Mouse (Mus musculus): ENCODE measurements around the gene Sult5a1.
"Not testable (repeated sequence)": the region's sequence is repeated elsewhere in the genome, so short reads cannot be mapped to it uniquely, and the experiment has no call there.

Gene Sult5a1

GRCm38 (mm10) chr8:123135406-123135805, 22.7 kb downstream of the Sult5a1 start:
- DNase-seq (ENCODE audit: low spot score in 2 of 2) = no peak

- DNase-seq (ENCODE audit: low spot score in 2 of 2) = no peak
These were observed 23.9 kb downstream of the Sult5a1 start for GRCm38 (mm10) chr8:123134149-123134713.

- DNase-seq (ENCODE audit: low spot score in 2 of 2) = no peak
These were observed 25.2 kb downstream of the Sult5a1 start for GRCm38 (mm10) chr8:123132953-123133352.

DNA sequence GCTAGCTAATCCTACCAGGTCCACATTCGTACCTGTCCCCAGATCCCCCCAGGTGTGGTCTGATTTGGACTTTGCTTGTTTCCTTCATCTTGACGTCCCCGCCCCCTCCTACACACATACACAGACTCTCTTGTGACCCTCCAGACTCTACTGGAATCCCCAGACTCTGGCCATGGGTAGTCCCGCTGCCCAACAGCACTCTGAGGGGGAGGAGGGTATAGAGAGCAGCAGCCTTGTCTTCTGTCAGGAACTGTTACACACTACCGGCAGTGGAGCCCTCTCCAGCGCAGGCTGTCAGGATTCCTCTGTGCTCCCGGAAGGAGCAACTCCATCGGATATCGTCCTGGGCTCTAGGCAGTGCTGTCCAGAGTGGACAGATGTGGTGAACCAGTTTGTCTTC, 27.1 kb downstream of the Sult5a1 start:
- no peak for DNase-seq (ENCODE audit: low spot score in 2 of 2)

DNA sequence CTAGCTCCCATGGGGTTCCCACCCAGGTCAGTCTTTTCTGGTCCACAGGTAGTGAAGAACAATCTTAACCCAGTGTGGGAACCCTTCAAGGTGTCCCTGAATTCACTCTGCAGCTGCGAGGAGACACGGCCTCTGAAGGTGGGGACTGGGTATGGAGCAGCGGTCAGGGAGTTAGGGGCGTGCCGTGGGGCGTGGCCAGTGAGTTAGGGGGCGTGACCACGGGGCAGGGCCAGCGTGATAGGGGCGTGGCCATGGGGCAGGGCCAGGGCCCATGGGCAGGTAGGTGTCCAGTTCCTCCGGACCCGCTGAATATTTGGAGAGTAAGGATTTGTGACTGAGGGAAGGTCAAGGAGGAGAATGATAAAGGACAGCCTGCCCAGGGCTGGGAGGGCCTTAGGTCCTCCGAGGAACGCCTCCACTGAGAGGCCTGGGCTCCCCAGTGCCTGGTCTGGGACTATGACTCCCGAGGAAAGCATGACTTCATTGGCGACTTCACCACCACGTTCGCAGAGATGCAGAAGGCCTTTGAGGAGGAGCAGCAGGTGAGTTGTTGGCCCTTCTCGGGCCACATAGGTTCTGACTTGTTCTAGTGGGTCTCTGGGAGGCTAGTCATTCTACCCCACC, 31.8 kb downstream of the Sult5a1 start:
- DNase-seq (ENCODE audit: low spot score in 2 of 2) = peak; percentile 35 to 58

DNA sequence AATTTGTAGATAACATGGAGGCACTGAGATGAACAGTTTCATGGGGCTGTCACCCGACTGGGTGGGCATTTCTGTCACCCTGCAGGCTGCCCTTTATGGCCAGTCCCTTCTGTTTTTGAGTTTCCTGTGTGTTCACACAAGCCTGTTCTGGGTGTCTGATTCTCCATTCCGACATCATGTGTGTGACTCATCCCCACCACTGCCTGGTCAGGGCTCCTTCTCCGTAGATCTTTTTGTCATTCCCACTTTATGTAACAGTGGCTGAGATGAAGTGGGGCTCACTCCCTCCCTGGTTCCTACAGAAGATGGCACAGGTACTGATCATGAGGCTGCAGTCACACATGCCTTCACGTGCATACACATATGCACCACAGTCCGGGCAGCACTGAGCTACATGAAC, 35.4 kb downstream of the Sult5a1 start:
- no peak for DNase-seq (ENCODE audit: low spot score in 2 of 2)

DNA sequence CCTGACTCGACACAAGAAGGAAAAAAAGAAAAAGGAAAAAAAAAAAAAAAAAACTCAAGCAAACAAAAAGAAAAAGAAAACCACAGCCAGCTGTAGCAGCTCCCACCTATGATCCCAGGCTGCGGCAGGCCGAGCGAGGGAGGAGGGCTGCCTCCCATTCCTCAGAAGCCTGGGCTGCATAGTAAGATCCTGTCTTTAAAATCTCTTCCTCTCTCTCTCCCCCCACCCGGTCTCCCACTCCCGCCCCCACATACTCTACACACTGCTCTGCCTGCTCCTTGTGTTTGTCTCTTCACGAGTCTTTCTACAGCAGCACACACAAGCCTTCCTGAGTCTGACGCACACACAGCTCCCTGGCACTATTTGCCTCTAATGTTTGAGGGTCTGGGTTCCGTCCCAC, 36.1 kb downstream of the Sult5a1 start:
- no peak for DNase-seq (ENCODE audit: low spot score in 2 of 2)

DNA sequence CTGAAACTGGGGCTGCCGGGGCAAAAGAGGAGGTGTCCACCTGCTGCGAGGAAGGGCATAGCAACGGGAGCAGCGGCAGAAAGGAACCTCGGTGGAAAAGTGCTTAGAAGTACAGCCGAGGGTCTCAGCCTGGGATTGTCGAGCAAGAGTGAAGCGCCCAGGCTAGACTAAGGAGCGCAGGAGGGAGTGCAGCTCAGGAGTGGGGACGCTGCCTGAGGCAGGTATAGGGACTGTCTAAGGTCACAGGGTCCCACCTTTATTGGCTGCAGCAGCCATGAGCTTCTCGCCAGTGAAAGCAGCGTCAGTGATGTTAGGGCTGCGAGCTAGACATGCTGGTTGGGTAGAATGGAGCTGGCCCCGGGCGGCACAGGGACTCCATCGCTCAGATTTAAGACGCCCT, 40.4 kb downstream of the Sult5a1 start:
- DNase-seq (ENCODE audit: low spot score in 2 of 2) = no peak

- no peak for DNase-seq (ENCODE audit: low spot score in 2 of 2)
These were observed 40.9 kb downstream of the Sult5a1 start, which contains the start of gene Cpne7 for GRCm38 (mm10) chr8:123117127-123117731. TSS of gene Cpne7 (plus strand) at chr8:123117374.

- DNase-seq (ENCODE audit: low spot score in 2 of 2) = no peak
These were observed 43.5 kb downstream of the Sult5a1 start for GRCm38 (mm10) chr8:123114644-123115043.

DNA sequence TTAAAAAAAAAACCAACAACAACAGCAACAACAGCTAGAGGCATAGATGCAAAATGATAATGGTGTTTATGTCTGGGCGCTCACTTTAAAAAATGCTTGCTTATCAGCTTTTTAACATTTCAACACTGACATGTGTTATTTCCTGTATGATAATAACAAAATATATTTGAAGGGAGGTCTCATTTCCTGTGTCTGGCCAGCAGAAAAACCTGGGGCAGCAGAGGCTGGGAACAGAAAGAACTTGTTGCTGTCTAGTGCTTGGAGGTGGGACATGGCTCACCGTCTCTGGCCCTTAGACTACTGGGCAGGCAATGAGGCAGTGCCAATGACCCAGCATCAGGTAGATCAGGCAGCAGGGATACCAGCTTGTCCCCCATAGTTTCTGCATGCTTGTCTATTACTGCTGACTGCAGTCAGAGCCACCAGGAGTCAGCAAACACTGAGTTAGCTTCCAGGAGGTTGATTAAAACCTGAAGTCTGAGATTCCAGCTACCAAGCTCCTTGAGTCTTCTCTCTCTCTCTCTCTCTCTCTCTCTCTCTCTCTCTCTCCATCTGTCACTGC, 44.1 kb downstream of the Sult5a1 start:
- DNase-seq (ENCODE audit: low spot score in 2 of 2) = no peak

DNA sequence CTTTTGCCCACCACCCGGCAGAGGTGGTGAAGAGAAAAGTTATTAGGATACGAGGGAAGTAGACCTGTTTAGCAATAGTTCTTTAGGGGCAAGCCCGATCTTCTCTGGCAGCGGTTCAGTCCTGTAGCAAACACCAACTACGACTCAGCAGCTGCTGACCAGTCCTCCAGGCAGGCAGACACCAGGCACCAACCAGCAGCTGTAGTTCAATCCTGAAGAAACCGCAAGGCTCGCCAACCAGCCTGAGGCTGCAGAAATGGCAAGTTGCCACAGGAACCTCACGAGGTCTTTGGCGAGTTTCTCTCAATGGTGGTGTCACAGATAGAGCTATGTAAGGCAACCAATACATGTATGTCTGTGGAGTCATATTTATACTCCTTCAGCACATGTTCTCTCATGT, 45.2 kb downstream of the Sult5a1 start:
- DNase-seq (ENCODE audit: low spot score in 2 of 2) = no peak

DNA sequence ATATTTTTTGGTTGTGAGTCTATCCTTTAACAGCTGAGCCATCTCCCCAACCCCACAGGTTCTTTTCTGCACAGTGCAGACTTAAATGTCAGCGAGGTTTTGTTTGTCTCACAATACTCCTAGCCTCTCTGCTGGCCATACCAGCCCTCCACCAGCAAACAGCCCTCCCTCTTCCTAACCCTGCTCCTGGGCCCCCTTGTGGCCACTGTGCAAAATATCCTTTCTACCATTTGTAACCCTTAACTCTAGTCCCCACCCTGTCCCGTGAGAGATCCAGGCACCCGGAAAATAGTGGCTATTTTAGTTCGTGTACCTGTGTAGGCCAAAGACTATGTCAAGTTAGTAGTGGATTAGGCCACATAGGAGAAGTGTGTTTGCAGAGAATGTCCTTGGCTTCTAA, 47.5 kb downstream of the Sult5a1 start:
- no peak for DNase-seq (ENCODE audit: low spot score in 2 of 2)

GRCm38 (mm10) chr8:123108953-123109352, 49.2 kb downstream of the Sult5a1 start:
- DNase-seq (ENCODE audit: low spot score in 2 of 2) = no peak

DNA sequence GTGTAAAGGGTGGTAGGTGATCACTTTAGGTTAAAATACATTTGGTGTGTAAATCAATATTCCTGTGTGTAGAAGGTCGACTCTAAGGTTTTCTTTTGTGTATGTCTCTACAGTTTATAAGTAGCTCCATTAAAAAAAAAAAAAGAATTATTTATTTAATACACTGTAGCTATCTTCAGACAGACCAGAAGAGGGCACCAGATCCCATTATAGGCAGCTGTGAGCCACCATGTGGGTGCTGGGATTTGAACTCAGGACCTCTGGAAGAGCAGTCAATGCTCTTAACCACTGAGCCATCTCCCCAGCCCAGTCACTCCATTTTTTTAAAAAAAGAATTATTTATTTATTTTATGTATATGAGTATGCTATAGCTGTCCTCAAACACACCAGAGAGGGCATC, 50.1 kb downstream of the Sult5a1 start:
- DNase-seq (ENCODE audit: low spot score in 2 of 2) = no peak

GRCm38 (mm10) chr8:123106531-123106930, 51.6 kb downstream of the Sult5a1 start:
- DNase-seq (ENCODE audit: low spot score in 2 of 2) = no peak

- DNase-seq (ENCODE audit: low spot score in 2 of 2) = no peak
These were observed 52.4 kb downstream of the Sult5a1 start for GRCm38 (mm10) chr8:123105553-123106326.

DNA sequence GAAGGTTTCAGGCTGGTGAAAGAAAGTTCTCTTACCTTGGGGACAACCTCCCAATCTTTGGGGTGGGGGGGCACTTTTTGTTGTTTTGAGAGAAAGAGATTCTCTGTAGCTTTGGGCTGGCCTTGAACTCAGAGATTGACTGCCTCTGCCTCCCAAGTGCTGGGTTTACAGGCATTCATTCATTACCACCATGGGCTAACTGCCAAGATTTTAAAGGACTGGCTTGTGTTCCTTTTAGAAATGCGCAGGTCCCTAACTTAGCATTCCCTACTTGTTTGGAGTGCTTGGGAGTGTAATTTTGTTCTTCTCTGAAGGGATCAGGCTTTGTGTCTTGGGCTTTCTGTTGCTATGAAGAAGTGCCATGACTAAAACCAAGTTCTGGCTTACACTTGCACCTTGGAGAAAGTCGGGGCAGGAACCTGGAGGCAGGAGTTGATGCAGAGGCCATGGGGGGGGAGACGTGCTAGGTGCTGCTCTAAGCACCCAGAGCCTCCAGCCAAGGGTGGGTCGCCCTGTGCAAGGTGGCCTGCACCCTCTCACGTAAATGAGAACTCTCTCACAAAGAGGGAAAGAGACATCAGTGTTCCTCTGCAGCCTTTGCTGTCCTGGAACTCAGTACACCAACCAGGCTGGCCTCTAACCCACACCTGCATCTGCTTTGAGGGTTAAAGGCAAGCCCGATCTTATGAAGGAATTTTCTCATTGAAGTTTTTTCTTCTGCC, 53.9 kb downstream of the Sult5a1 start:
- no peak for DNase-seq (ENCODE audit: low spot score in 2 of 2)

DNA sequence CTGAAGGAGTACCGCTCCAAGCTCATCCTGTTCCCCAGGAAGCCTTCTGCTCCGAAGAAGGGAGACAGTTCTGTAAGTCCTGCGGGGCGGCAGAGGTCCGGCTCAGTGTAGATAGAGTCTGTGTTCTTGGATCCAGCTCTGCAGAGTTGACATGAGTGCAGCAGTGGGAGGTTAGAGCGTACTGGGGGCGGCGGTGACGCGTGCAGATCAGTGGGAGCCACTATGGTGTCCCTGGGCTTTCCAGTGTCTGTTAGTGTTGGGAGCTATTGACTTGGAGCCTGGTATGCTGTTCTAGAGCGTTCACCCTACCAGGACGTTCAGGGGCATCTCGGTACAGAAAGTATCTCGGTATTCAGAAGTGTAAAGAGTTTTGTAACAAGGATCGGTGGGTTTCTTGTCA, 54.8 kb downstream of the Sult5a1 start:
- DNase-seq (ENCODE audit: low spot score in 2 of 2) = no peak

DNA sequence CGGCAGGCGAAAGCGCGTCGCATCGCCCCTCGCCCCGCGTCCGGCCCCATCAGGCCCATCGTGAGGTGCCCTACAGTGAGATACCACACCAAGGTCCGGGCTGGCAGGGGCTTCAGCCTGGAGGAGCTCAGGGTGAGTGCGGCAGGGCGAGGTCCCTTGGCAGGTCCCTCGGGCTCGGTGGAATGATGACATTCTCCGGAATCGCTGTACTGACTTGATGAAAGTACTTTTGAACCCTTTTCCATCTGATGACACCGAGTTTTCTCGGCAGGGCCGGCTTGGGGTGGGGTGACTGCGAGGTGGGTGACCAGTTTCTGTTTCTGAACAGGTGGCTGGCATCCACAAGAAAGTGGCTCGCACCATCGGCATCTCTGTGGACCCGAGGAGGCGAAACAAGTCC, 55.3 kb downstream of the Sult5a1 start:
- not testable (repeated sequence) for DNase-seq (ENCODE audit: low spot score in 2 of 2)

Measured in urinary bladder, adult 18-20 months (tissue).